Mouse (Mus musculus) hindbrain, embryonic 16.5 days (tissue): ENCODE data around the gene Sfxn2. TPM values are rescaled to one million over a fixed set of nuclear protein-coding genes. Genes with fewer than 3 reads are reported as not detected.

Source experiments
- ATAC-seq: fragments of 200-750 bp; cut with Nextera tagmentation; 2 replicates; pipeline ENCODE4 v1.8.0; 2017; ENCODE audit warnings: moderate TSS enrichment, moderate library complexity
- H3K27ac ChIP-seq: fragments of 300-500 bp; sonication (generic); 2 replicates; pipeline ENCODE4 v1.5.1; 2014; ENCODE audit warnings: low read depth, mild to moderate bottlenecking, control low read depth, low read length, moderate library complexity
- H3K27me3 ChIP-seq: fragments of 300-500 bp; sonication (generic); replicated peaks from 2 replicates; pipeline ENCODE4 v1.6.1; 2014; ENCODE audit warnings: low read length; ENCODE audit not compliant: control insufficient read depth, insufficient read depth
- H3K36me3 ChIP-seq: fragments of 300-500 bp; sonication (generic); 2 replicates; pipeline ENCODE4 v1.6.1; 2014; ENCODE audit warnings: mild to moderate bottlenecking, low read length, moderate library complexity, mixed read lengths; ENCODE audit not compliant: control insufficient read depth, insufficient read depth
- H3K4me1 ChIP-seq: fragments of 300-500 bp; sonication (generic); 2 replicates; pipeline ENCODE4 v1.6.1; 2014; ENCODE audit warnings: low read depth, low read length; ENCODE audit not compliant: control insufficient read depth, insufficient read depth
- H3K4me2 ChIP-seq: fragments of 300-500 bp; sonication (generic); 2 replicates; pipeline ENCODE4 v1.6.1; 2014; ENCODE audit warnings: mild to moderate bottlenecking, low read length, control low read depth, moderate library complexity
- H3K4me3 ChIP-seq: fragments of 300-500 bp; sonication (generic); 2 replicates; pipeline ENCODE4 v1.5.1; 2014; ENCODE audit warnings: mild to moderate bottlenecking, low read length, control low read depth, moderate library complexity
- H3K9ac ChIP-seq: fragments of 300-500 bp; sonication (generic); 2 replicates; pipeline ENCODE4 v1.6.1; 2014; ENCODE audit warnings: low read depth, mild to moderate bottlenecking, control low read depth, low read length, moderate library complexity
- H3K9me3 ChIP-seq: fragments of 300-500 bp; sonication (generic); 2 replicates; pipeline ENCODE4 v1.6.1; 2014; ENCODE audit warnings: mild to moderate bottlenecking, low read length, moderate library complexity; ENCODE audit not compliant: control insufficient read depth
- WGBS: fragments of 180-500 bp; shearing (Covaris S2); extraction: QIAGEN DNeasy Blood & Tissue Kit; methylation state at CpG from one replicate; pipeline ENCODE4 v1.1.7; 2014; 5-methylcytosine and 5-hydroxymethylcytosine counted together
- polyA plus RNA-seq: library from polyadenylated mRNA; unstranded; fragments of >200 nt; fragmentation: Nextera tagmentation; extraction: Ambion mirVana; gene quantifications from 2 replicates; pipeline ENCODE4 v1.2.1, GENCODE M21; 2015

Sfxn2 gene
- polyA plus RNA-seq, 1 experiment from 2014 or later, result 9.9 TPM

DNA sequence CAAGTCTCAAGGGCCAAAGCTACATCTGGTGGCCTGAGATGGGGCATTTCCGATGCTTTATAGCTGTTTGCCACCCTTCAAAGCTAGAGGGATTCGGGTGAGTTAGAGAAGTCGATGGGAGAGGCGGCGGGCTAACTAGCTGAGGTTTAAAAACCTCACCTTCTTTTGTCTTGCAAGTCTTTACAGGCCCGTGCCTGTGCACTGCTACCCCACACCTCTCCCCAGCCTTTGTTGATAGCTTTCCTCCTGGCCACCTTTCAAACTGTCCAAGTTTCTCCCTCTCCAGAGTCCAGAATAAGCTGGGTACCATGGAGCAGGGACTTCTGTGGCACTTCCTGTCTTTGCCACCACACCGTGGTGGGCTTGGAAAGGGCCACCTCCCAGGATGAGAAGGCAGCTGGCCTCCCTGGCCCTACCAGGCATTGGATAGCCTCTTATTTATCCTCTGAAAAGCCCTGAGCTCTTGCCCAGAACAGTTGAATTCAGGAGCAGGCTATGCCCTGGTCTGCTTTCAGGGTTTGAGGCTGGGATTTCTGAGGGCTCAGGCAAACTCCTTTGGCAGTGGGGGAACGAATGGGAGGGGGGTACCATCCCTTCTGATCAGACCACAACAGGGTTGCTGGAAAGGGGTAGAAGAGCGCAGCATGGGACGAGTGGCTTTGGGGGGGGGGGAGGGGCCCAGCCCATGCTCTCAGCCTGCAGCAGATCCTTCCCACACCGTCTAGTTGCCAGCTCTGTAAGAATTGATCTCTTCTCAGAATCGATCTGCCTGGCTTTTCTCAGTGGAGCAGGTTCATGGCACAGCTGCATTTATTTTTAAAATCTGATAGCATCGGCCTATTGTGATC, 43.3 kb upstream of the Sfxn2 start:
- H3K36me3 ChIP-seq, result no peaks in the 10 kb centered on the region
- H3K27me3 ChIP-seq, result no peaks in the 10 kb centered on the region
- peak overlapping the region; percentile 23 for H3K9ac ChIP-seq
- peak overlapping the region; percentile 43 for H3K4me2 ChIP-seq
- 10% methylated on average over 13 of the region's 13 CpGs for WGBS
- H3K4me1 ChIP-seq, result peaks cover 74% of the 10 kb centered on the region
- 0 out of 2 replicates have a peak, but pooled peaks have one; percentile 12 for ATAC-seq
- H3K4me3 ChIP-seq, result no peak overlapping the region
- no peaks in the 10 kb centered on the region for H3K9me3 ChIP-seq
- H3K27ac ChIP-seq, result peak overlapping the region; percentile 79

DNA sequence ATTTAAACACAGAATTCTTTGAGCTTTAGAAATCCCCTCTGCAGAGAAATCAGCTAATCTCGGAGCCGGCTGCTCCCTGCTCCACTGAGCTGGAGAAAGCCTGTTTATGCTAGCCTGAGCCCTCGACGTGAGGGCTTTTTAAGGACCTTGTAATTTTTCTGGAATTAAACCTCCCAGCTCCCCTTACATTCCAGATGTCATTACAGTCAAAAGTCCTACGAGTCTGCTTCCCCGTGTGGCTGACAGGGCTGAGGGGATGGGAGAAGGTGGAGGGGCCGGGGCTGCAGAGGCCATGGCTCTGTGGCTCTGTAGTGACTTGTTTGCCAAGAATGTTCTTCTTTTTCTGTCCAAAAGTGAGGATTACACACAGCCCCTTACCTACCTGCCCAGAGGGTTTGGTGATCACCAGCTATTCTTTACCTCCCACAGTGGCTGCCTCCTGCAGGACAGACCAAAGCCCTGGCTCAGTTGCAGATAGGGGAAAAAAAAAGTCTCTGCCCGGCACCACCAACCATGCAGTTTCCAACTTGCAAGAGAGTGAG, 42.6 kb upstream of the Sfxn2 start:
- Histone ChIP-seq H3K4me1 (peaks cover 69% of the 10 kb centered on the region), H3K4me3 (no peak overlapping the region), H3K27me3 (no peaks in the 10 kb centered on the region), H3K9ac (peak overlapping the region; percentile 0; the same call in 1 of the 2 replicates), H3K4me2 (no peak overlapping the region), H3K9me3 (no peaks in the 10 kb centered on the region), H3K27ac (peak overlapping the region; percentile 79), H3K36me3 (no peaks in the 10 kb centered on the region)
- ATAC-seq, result no peak
- WGBS, result 17% methylated on average over 8 of the region's 8 CpGs

GRCm38 (mm10) chr19:46531071-46532030, 41.8 kb upstream of the Sfxn2 start:
- 7% methylated on average over 16 of the region's 16 CpGs for WGBS
- Histone ChIP-seq H3K27me3 (no peaks in the 10 kb centered on the region), H3K4me1 (peaks cover 61% of the 10 kb centered on the region), H3K4me2 (peak overlapping the region; percentile 32), H3K4me3 (no peak overlapping the region), H3K9me3 (no peaks in the 10 kb centered on the region), H3K36me3 (no peaks in the 10 kb centered on the region), H3K27ac (peak overlapping the region; percentile 79), H3K9ac (peak overlapping the region; percentile 48)
- no peak for ATAC-seq

DNA sequence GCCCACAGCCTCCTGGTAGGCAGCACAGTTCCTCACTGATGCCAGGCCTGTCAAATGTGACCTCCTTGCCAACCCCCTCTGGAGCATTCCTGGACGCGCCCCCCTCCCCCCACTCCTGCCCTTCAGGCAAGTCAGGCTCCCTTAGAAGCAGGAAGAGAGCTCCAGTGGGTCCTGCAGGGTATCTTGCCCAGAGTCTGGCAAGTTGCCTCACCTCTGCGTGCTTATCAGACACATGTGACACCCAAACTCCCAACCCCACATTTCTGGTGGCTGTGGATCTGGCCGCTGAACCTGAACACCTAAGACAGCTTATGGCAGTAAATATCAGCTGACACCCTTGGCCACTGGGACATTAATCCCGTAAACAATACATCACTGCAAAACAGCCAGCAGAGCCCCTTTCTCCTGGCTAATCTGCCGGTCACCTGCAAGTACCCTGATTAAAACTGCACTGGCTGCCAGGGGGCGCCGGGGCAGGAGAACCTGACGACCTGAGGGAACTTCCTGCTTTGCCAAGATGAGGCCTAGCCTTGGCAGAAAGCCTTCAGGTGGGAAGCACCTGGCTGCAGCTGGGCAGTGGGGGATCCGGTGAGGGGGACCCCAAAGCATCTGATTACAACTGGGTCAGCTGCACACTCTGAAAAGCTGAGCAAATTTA, 41.0 kb upstream of the Sfxn2 start:
- Histone ChIP-seq H3K27ac (peak overlapping the region; percentile 57), H3K9ac (peak overlapping the region; percentile 36), H3K4me3 (no peak overlapping the region), H3K9me3 (no peaks in the 10 kb centered on the region), H3K36me3 (no peaks in the 10 kb centered on the region), H3K4me2 (no peak overlapping the region), H3K4me1 (peaks cover 59% of the 10 kb centered on the region), H3K27me3 (no peaks in the 10 kb centered on the region)
- ATAC-seq, result no peak
- WGBS, result 12% methylated on average over 10 of the region's 10 CpGs

DNA sequence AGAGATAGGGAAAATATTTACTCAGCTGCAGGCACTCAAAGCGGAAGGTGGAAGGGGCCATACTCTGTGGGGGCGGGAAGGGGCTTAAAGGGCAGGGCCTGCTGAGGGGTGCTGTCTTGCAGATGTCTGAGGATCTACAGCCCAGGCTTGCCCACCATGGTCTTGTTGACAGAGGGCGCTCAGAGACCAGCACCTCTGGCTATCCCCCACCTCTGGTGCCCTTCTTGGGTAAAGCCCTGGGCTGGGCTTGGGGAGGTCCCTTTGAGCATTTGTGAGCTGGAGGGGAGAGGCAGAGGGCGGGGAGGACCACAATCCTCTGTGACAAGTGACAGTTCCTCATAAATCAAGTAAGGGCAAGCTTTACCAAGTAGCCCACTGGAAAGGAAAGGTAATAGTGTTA, 40.1 kb upstream of the Sfxn2 start:
- WGBS, result 55% methylated on average over 4 of the region's 4 CpGs
- Histone ChIP-seq H3K27ac (peak overlapping the region; percentile 19; the same call in 1 of the 2 replicates), H3K4me3 (no peak overlapping the region), H3K4me2 (no peak overlapping the region), H3K9me3 (no peaks in the 10 kb centered on the region), H3K9ac (0 out of 2 replicates have a peak overlapping the region, but pooled peaks have one; percentile 10), H3K27me3 (no peaks in the 10 kb centered on the region), H3K4me1 (peaks cover 53% of the 10 kb centered on the region), H3K36me3 (no peaks in the 10 kb centered on the region)
- no peak for ATAC-seq

DNA sequence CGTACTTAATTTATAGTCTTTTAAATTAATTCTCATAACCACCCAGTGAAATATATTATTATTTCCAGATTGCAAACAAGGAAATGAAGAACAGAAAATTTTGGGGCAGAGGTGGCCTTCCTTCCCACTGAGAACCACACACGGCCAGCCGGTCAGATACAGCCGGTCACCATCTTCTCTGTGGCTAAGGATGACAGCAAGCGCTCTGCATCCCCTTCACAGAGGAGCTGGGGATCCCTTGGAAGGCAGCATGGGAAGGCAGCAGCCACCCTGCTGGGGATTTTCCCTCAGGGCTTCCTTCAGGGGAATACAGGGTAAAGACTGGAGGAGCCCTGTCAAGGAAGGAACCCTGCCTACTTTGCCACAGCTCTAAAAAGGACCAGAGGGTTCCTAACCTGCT, 39.6 kb upstream of the Sfxn2 start:
- H3K4me1 ChIP-seq, result peaks cover 48% of the 10 kb centered on the region
- WGBS, result 66% methylated on average over 5 of the region's 5 CpGs
- 0 out of 2 replicates have a peak overlapping the region, but pooled peaks have one; percentile 27 for H3K27ac ChIP-seq
- no peaks in the 10 kb centered on the region for H3K36me3 ChIP-seq
- no peaks in the 10 kb centered on the region for H3K9me3 ChIP-seq
- no peak overlapping the region for H3K4me3 ChIP-seq
- no peak for ATAC-seq
- no peaks in the 10 kb centered on the region for H3K27me3 ChIP-seq
- H3K9ac ChIP-seq, result no peak overlapping the region
- H3K4me2 ChIP-seq, result no peak overlapping the region

GRCm38 (mm10) chr19:46534542-46535098, 38.5 kb upstream of the Sfxn2 start:
- H3K4me3 ChIP-seq, result no peak overlapping the region
- no peak for ATAC-seq
- H3K4me2 ChIP-seq, result no peak overlapping the region
- no peaks in the 10 kb centered on the region for H3K36me3 ChIP-seq
- no peaks in the 10 kb centered on the region for H3K27me3 ChIP-seq
- 40% methylated on average over 6 of the region's 6 CpGs for WGBS
- no peak overlapping the region for H3K9ac ChIP-seq
- H3K9me3 ChIP-seq, result no peaks in the 10 kb centered on the region
- peaks cover 37% of the 10 kb centered on the region for H3K4me1 ChIP-seq
- no peak overlapping the region for H3K27ac ChIP-seq

DNA sequence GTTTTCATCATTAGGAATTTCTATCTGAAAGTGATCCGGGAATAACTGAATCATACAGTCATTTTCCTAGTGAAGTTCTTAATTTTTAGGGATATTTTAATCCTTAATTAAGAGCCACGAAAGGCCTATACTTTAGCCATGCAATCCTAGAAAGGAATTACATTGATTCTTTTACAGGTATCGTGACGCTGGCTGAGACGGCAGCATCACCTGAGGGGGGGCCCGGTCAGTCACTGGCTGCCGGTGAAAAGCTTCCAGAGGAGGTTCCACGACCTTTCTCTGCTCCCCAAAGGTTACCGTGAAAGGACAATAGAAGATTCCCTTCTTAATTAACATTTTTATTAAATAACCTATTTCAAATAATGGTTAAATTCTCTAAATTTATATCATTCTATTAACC, 35.8 kb upstream of the Sfxn2 start:
- Histone ChIP-seq H3K27me3 (no peaks in the 10 kb centered on the region), H3K9ac (no peak overlapping the region), H3K27ac (no peak overlapping the region), H3K4me3 (no peak overlapping the region), H3K4me2 (no peak overlapping the region), H3K4me1 (peaks cover 13% of the 10 kb centered on the region), H3K9me3 (no peaks in the 10 kb centered on the region), H3K36me3 (peaks cover 14% of the 10 kb centered on the region)
- 82% methylated on average over 9 of the region's 9 CpGs for WGBS
- ATAC-seq, result no peak
